Mouse (Mus musculus): Measurements from ENCODE around the gene Ace2. TPM values are rescaled to one million over a fixed set of nuclear protein-coding genes. Genes with fewer than 3 reads are reported as not detected.

The Ace2 gene
- total RNA-seq (2023), result not detected

DNA sequence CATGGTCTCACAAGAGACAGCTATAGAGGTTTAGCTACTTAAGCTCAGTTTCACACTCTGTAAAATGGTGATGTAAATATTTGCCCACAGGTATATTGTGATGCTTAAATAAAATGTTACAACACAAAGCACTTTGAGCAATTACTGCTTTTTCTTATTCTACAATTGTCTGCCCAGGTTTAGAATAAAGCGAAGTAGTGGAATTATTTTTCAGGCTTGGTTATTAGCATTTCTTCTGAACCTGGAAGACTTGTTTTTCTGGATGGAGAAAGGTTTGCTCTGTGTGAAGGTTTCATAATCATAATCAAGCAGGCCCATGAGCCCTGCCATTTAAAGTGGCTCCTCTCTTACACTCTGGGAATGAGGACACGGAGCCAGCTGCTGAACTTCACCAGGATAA lies at the start of gene Ace2:
Gene Ace2 (plus strand): TSS at position 301 of the 400 bp plus-strand sequence.

Other genes with a start within 250 kb of the Ace2 start
- 10 to 100 TPM; 14.2 to 15.4 TPM for gene Ap1s2, start 230.3 kb upstream of the Ace2 start, total RNA-seq (2023)
- 10 to 100 TPM; 63.6 to 80.2 TPM for gene Zrsr2, start 180.7 kb upstream of the Ace2 start, total RNA-seq (2023)
- gene Car5b, start 111.3 kb upstream of the Ace2 start, total RNA-seq (2023), result under 1 TPM in 1 of 2 experiments, not detected in 1; 0.41 TPM
- 1 to 10 TPM; 7.0 to 7.2 TPM for gene Siah1b, start 62.8 kb upstream of the Ace2 start, total RNA-seq (2023)
- gene Cltrn, start 50.5 kb upstream of the Ace2 start, total RNA-seq (2023), result not detected
- gene Bmx, start 118.9 kb downstream of the Ace2 start, total RNA-seq (2023), result not detected
- gene Pir, start 130.0 kb downstream of the Ace2 start, total RNA-seq (2023), result not detected
- not detected for gene Vegfd, start 234.0 kb downstream of the Ace2 start, total RNA-seq (2023)